Mouse (Mus musculus): ENCODE results near the gene Ulk3. TPM values are rescaled to one million over a fixed set of nuclear protein-coding genes. Genes with fewer than 3 reads are reported as not detected.
A peak's percentile ranks its signal among the peaks of the same experiment; 100 is the strongest.

The Ulk3 gene
- total and polyA plus RNA-seq, 3 experiments: 5.7 to 19.1 (median 6.7) TPM

- TF ChIP-seq POLR2A (IDR thresholded peaks at IDR 0.05; ENCODE audit: insufficient read depth, low read depth, low read length) (no peak), EP300 (IDR thresholded peaks at IDR 0.05; ENCODE audit: insufficient read depth, low read depth, low read length) (peak; percentile 94)
- H3K4me3 ChIP-seq: no peak overlapping the region
- H3K27me3 ChIP-seq (ENCODE audit: control insufficient read depth, insufficient read depth, low read length): no peaks in the 10 kb centered on the region
- WGBS: 59% methylated on average over 14 of the region's 14 CpGs
- no peaks in the 10 kb centered on the region for H3K36me3 ChIP-seq (ENCODE audit: control insufficient read depth, insufficient read depth, low read length)
- H3K79me2 ChIP-seq (replicated peaks; ENCODE audit: control insufficient read depth, insufficient read depth, low read length): peaks cover 5% of the 10 kb centered on the region
- H3K27ac ChIP-seq: no peak overlapping the region
- peaks cover 6% of the 10 kb centered on the region for H3K4me1 ChIP-seq (ENCODE audit: control insufficient read depth, insufficient read depth, low read length)
- DNase-seq: peak; percentile 76 to 88
- no peak overlapping the region for H3K9ac ChIP-seq (ENCODE audit: low read depth, low read length)
- intact Hi-C loops (cut with DNase I): loop anchor here (1.0 kb wide), 2 partner anchors 16 to 26 kb away; no protein-coding TSS in a partner anchor
Observed at GRCm38 (mm10) chr9:57629118-57629874, 40.0 kb downstream of the Ulk3 start.

GRCm38 (mm10) chr9:57633481-57634024, 44.3 kb downstream of the Ulk3 start:
- H3K9ac ChIP-seq (ENCODE audit: low read depth, low read length): no peak overlapping the region
- H3K27ac ChIP-seq: no peak overlapping the region
- H3K4me3 ChIP-seq: no peak overlapping the region
- H3K36me3 ChIP-seq (ENCODE audit: control insufficient read depth, insufficient read depth, low read length): no peaks in the 10 kb centered on the region
- no peak for DNase-seq
- peaks cover 20% of the 10 kb centered on the region for H3K4me1 ChIP-seq (ENCODE audit: control insufficient read depth, insufficient read depth, low read length)
- 50% methylated on average over 4 of the region's 4 CpGs for WGBS
- no peaks in the 10 kb centered on the region for H3K27me3 ChIP-seq (ENCODE audit: control insufficient read depth, insufficient read depth, low read length)
- peaks cover 9% of the 10 kb centered on the region for H3K79me2 ChIP-seq (replicated peaks; ENCODE audit: control insufficient read depth, insufficient read depth, low read length)
- intact Hi-C loops (cut with DNase I): no loop called here
- TF ChIP-seq POLR2A (IDR thresholded peaks at IDR 0.05; ENCODE audit: insufficient read depth, low read depth, low read length) (no peak), CTCF (IDR thresholded peaks at IDR 0.05) (peak; percentile 29)

- Histone ChIP-seq H3K27me3 (ENCODE audit: control insufficient read depth, insufficient read depth, low read length) (no peaks in the 10 kb centered on the region), H3K9ac (ENCODE audit: low read depth, low read length) (no peak overlapping the region; the same call in 1 of the 2 replicates), H3K27ac (peak overlapping the region; percentile 68), H3K79me2 (replicated peaks; ENCODE audit: control insufficient read depth, insufficient read depth, low read length) (peaks cover 10% of the 10 kb centered on the region), H3K4me3 (no peak overlapping the region), H3K36me3 (ENCODE audit: control insufficient read depth, insufficient read depth, low read length) (peaks cover 4% of the 10 kb centered on the region; the same call in 1 of the 2 replicates), H3K4me1 (ENCODE audit: control insufficient read depth, insufficient read depth, low read length) (peaks cover 49% of the 10 kb centered on the region)
- 29% methylated on average over 3 of the region's 3 CpGs for WGBS
- TF ChIP-seq CTCF (IDR thresholded peaks at IDR 0.05) (no peak), POLR2A (IDR thresholded peaks at IDR 0.05; ENCODE audit: insufficient read depth, low read depth, low read length) (no peak), EP300 (IDR thresholded peaks at IDR 0.05; ENCODE audit: insufficient read depth, low read depth, low read length) (no peak)
- DNase-seq: no peak
- intact Hi-C loops (cut with DNase I): no loop called here
Observed at GRCm38 (mm10) chr9:57637272-57637671, 48.0 kb downstream of the Ulk3 start.

DNA sequence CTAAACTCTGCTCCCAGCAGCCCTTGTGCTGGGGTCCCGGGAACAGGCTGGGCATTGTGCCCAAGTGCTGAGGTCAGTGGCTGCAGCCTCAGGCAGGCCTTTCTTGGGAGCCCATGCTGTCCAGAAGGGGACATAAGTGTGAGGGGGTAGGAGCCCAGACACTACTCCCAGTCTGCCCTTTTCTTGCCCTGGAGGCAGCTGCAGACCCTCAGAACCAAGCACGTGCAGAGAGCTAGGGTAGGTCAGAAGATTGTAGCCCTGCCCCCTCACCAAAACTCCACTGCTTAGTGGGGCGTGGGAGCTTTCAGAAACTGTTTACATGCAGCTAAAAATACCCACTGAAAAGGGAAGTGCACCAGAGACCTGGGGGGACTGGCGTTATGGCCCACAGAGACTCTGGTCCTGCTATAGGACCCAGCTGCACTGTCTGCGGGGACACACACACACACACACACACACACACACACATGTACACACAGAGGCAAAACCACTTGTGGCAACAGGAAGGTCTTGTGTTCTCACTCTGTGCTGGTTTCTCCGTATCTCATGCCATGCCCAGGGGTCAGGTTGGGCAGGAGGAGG, 48.6 kb downstream of the Ulk3 start:
- no peak for TF ChIP-seq CTCF (IDR thresholded peaks at IDR 0.05)
- no peak for TF ChIP-seq EP300 (IDR thresholded peaks at IDR 0.05; ENCODE audit: insufficient read depth, low read depth, low read length)
- TF ChIP-seq POLR2A (IDR thresholded peaks at IDR 0.05; ENCODE audit: insufficient read depth, low read depth, low read length): no peak

DNA sequence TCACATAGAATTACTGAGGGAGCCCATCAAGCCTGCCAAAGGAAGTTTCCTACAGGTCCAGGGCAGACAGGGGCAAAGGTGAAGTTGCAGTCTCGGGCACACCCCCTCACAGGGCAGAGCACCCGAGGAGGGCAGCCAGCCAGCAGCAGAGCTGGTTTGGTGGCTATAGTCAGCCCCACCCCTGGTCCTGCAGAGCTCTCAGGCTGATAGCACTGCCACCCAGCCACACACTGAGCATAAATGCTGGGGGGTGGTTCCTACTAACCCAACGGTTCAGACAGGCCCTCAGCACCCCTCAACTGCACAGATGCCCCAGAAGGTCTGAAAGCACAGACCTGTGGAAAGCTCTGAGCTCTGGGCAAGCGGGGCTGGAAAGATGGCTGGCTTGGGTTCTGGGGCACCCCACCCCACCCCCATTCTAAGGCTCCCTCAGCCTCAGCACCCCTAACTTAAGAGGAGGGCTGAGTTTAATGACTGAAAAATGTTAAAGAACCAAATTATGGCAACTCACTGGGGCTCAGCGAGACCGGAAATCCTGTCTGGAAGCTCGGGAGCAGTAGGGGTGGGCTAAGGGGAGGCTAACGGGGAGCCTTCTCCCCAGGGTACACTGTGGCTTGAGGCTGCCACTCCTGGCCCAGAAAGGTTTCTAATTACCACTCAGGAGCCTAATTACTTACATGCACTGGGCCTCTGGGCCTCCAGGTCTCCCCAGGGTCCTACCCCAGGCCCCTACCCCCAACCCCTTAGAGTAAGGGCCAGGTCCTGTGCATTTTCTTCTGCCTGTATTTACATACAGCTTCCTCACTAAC, 49.6 kb downstream of the Ulk3 start:
- Histone ChIP-seq H3K27me3 (ENCODE audit: control insufficient read depth, insufficient read depth, low read length) (no peaks in the 10 kb centered on the region), H3K4me3 (no peak overlapping the region), H3K27ac (peak overlapping the region; percentile 68), H3K36me3 (ENCODE audit: control insufficient read depth, insufficient read depth, low read length) (peaks cover 4% of the 10 kb centered on the region; the same call in 1 of the 2 replicates), H3K9ac (ENCODE audit: low read depth, low read length) (peak overlapping the region; percentile 24; the same call in 1 of the 2 replicates), H3K4me1 (ENCODE audit: control insufficient read depth, insufficient read depth, low read length) (peaks cover 55% of the 10 kb centered on the region), H3K79me2 (replicated peaks; ENCODE audit: control insufficient read depth, insufficient read depth, low read length) (peaks cover 13% of the 10 kb centered on the region)
- intact Hi-C loops (cut with DNase I): no loop called here
- no peak for TF ChIP-seq CTCF (IDR thresholded peaks at IDR 0.05)
- no peak for TF ChIP-seq EP300 (IDR thresholded peaks at IDR 0.05; ENCODE audit: insufficient read depth, low read depth, low read length)
- TF ChIP-seq POLR2A (IDR thresholded peaks at IDR 0.05; ENCODE audit: insufficient read depth, low read depth, low read length): no peak
- WGBS: 20% methylated on average over 8 of the region's 8 CpGs
- peak in 1 of 2 experiments; percentile 72 for DNase-seq

More for the DNA sequence above, 48.6 kb downstream of the Ulk3 start:
- Histone ChIP-seq H3K27ac (peak overlapping the region; percentile 68), H3K79me2 (replicated peaks; ENCODE audit: control insufficient read depth, insufficient read depth, low read length) (peaks cover 9% of the 10 kb centered on the region), H3K9ac (ENCODE audit: low read depth, low read length) (peak overlapping the region; percentile 7; the same call in 1 of the 2 replicates), H3K4me3 (no peak overlapping the region), H3K4me1 (ENCODE audit: control insufficient read depth, insufficient read depth, low read length) (peaks cover 49% of the 10 kb centered on the region), H3K36me3 (ENCODE audit: control insufficient read depth, insufficient read depth, low read length) (peaks cover 4% of the 10 kb centered on the region; the same call in 1 of the 2 replicates), H3K27me3 (ENCODE audit: control insufficient read depth, insufficient read depth, low read length) (no peaks in the 10 kb centered on the region)
- intact Hi-C loops (cut with DNase I): no loop called here
- peak; percentile 75 to 79 for DNase-seq
- WGBS: 4% methylated on average over 6 of the region's 6 CpGs
